Mouse (Mus musculus) olfactory bulb, adult 2 months (tissue): Measurements from ENCODE around the gene Cops2. TPM values are rescaled to one million over a fixed set of nuclear protein-coding genes. Genes with fewer than 3 reads are reported as not detected.

ENCODE experiments used
- H3K27ac ChIP-seq: fragments of 200-500 bp; 2 replicates; pipeline ENCODE4 v1.5.1; 2012; ENCODE audit warnings: low read depth, low read length; ENCODE audit not compliant: insufficient read depth
- H3K4me1 ChIP-seq: fragments of 200-500 bp; 2 replicates; pipeline ENCODE4 v1.6.1; 2012; ENCODE audit warnings: low read length; ENCODE audit not compliant: control insufficient read depth, insufficient read depth
- H3K4me3 ChIP-seq: fragments of 200-500 bp; 2 replicates; pipeline ENCODE4 v1.5.1; 2012; ENCODE audit warnings: mild to moderate bottlenecking, low read depth, low read length, moderate library complexity; ENCODE audit not compliant: insufficient read depth
- CTCF ChIP-seq: fragments of 200-500 bp; IDR thresholded peaks from 2 replicates; pipeline ENCODE4 v1.5.1; 2012; ENCODE audit warnings: low read depth, mild to moderate bottlenecking, low read length, moderate library complexity; ENCODE audit not compliant: insufficient read depth
- POLR2A ChIP-seq: fragments of 200-500 bp; IDR thresholded peaks from 2 replicates; pipeline ENCODE4 v1.6.1; 2012; ENCODE audit warnings: mild to moderate bottlenecking, low read depth, low read length, moderate library complexity; ENCODE audit not compliant: insufficient read depth
- WGBS: fragments of 180-500 bp; shearing (Covaris S2); methylation state at CpG from one replicate; pipeline ENCODE4 v1.1.7; 2018; 5-methylcytosine and 5-hydroxymethylcytosine counted together
- polyA plus RNA-seq: library from polyadenylated mRNA; stranded (reverse); fragments of >200 nt; gene quantifications from 2 replicates; pipeline ENCODE4 v1.2.4, GENCODE M21; 2012; ENCODE audit warnings: low replicate concordance; ENCODE audit not compliant: missing spikeins, insufficient read depth, insufficient read length

Gene Cops2
- polyA plus RNA-seq, 1 experiment: not detected

DNA sequence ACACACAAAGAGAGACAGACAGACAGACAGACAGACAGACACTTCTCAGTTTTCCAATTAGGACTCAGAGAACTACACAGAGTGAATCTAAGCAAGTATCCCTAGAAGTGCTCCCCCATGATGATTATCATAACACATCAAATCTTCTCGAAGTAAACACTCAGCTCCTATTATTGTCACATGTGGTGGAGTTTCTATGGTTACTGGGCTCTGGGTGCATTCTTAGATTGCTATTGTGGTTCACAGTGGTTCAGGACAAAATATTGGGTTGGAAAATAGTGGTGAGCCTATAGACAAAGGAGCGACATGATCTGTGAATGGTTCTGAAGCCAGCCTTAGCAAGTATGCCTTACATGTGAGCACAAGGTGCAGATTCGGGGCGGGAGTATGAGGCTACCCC is 57.0 kb downstream of the Cops2 start:
- Histone ChIP-seq H3K27ac (no peak overlapping the region), H3K4me1 (no peaks in the 10 kb centered on the region)
- WGBS: 49% methylated on average over 4 of the region's 4 CpGs

DNA sequence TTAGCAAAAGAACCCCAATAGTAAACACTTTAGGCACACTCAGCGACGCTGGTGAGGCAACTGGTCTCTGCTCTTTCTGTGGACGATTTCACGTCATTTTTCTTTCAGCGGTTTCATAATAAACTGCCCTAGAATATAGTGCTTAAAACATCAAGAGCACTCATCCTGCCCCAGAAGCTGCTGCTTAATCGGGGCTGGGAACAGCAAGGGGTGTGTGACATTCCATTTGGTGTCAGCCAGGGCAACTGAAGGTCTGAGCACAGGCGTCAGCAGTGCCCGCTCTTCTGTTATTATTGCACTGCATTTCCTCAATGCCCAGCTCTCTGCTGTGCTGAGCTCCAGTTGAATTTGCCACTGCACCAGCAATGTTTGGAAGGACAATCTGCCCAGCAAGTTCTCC is 57.9 kb downstream of the Cops2 start:
- Histone ChIP-seq H3K4me3 (no peak overlapping the region), H3K27ac (no peak overlapping the region), H3K4me1 (no peaks in the 10 kb centered on the region)
- WGBS: 68% methylated on average over 8 of the region's 8 CpGs
- TF ChIP-seq POLR2A (no peak), CTCF (no peak)

More for the DNA sequence above, 57.0 kb downstream of the Cops2 start:
- no peak overlapping the region for H3K4me3 ChIP-seq
- no peak for TF ChIP-seq CTCF
- no peak for TF ChIP-seq POLR2A

DNA sequence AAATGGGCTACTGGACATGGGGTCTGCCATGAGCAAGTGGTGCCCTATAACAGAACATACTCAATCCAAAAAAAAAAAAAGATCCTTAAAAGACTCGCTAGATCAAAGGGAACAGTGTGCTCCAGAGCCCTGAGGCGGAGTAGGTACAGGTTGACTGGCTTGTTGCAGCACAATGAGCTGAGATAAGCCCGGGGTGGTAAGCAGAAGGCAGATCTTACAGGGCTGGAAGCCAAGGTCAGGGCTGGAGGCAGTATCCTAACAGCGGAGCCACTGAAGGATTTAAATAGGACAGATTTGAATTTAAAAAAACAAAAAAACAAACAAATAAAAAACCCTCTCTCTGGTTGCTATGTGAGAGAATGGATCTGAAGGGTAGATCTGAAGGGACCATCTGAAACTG is 58.5 kb downstream of the Cops2 start:
- WGBS: 71% methylated on average over 4 of the region's 4 CpGs
- TF ChIP-seq CTCF (no peak), POLR2A (no peak)
- Histone ChIP-seq H3K27ac (no peak overlapping the region), H3K4me1 (no peaks in the 10 kb centered on the region), H3K4me3 (no peak overlapping the region)

DNA sequence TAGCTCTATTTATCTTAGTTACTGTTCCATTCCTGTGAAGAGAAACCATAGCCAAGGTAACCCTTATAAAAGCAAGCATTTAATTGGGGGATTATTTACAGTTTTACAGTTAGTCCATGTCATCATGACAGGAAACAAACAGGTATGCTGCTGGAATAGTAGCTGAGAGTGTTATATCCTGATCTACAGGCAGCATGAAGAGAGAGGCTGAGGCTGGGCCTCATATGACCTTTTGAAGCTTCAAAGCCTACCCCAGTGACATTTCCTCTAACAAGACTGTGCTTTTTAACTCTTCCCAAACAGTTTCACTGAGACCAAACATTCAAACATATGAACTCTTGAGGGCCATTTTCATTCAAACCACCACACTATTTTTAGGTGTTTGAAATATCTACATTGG is 61.1 kb downstream of the Cops2 start:
- Histone ChIP-seq H3K4me3 (no peak overlapping the region), H3K4me1 (no peaks in the 10 kb centered on the region), H3K27ac (no peak overlapping the region)
- TF ChIP-seq POLR2A (no peak), CTCF (no peak)

DNA sequence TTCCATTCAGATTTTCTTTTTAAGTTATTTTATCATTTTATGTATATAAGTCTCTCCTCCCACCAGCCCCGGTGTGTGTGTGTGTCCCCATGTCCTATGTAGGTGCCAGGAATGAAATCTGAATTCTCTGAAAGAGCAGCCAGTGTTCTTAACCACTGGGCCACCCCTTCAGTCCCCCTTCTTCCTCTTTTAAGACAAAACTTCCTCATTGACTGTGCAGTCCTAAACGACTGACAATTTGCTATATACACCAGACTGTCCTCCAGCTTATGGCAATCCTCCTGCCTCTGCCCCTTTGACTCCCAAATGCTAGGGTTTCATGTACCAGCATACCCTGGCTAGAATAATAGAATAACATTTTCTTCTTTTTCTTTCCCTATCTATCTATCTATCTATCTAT is 63.8 kb downstream of the Cops2 start:
- Histone ChIP-seq H3K4me3 (no peak overlapping the region), H3K4me1 (no peaks in the 10 kb centered on the region), H3K27ac (no peak overlapping the region)
- 70% methylated on average over 2 of the region's 2 CpGs for WGBS
- no peak for TF ChIP-seq POLR2A
- no peak for TF ChIP-seq CTCF

DNA sequence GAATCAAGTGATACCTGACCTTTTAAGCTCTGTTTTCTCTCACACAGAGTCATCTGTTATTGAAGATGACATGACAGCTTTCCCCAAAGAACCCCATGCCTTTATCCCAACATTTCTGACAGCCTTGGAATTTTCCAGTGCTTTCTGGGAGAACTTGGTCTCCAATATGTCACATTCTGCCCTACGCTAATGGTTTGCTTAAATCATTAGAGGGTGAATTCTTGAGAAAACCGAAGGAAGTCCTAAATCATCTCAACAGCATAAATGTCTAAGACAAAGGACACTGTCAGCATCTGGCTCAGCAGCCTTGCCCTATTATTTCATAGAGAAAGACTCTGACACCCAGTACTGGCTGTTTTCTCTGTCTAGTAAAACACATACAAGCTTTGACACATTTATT is 64.8 kb downstream of the Cops2 start:
- no peak overlapping the region for H3K4me3 ChIP-seq
- no peaks in the 10 kb centered on the region for H3K4me1 ChIP-seq
- TF ChIP-seq CTCF (no peak), POLR2A (no peak)
- no peak overlapping the region for H3K27ac ChIP-seq
- WGBS: 80% methylated on average over 2 of the region's 2 CpGs

DNA sequence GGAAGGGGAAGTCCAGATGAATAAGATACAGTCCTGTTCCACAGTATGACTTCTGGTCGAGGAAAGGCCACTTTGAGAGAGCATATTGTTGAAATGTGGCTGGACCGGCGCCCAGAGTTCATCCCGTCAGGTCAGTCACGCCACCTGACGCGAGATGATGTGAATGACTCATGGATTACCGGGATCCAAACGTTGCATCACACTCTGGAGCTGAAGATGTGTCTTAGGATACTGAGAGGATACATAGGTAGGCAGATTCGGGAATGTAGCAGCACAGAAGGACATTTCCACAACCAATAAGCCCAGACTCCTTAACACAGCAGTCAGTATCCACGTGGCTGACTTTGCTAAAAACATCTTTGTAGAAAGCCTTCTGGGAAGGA is 66.1 kb downstream of the Cops2 start:
- Histone ChIP-seq H3K4me3 (no peak overlapping the region), H3K4me1 (no peaks in the 10 kb centered on the region), H3K27ac (no peak overlapping the region)
- TF ChIP-seq POLR2A (no peak), CTCF (no peak)
- WGBS: 80% methylated on average over 11 of the region's 11 CpGs

DNA sequence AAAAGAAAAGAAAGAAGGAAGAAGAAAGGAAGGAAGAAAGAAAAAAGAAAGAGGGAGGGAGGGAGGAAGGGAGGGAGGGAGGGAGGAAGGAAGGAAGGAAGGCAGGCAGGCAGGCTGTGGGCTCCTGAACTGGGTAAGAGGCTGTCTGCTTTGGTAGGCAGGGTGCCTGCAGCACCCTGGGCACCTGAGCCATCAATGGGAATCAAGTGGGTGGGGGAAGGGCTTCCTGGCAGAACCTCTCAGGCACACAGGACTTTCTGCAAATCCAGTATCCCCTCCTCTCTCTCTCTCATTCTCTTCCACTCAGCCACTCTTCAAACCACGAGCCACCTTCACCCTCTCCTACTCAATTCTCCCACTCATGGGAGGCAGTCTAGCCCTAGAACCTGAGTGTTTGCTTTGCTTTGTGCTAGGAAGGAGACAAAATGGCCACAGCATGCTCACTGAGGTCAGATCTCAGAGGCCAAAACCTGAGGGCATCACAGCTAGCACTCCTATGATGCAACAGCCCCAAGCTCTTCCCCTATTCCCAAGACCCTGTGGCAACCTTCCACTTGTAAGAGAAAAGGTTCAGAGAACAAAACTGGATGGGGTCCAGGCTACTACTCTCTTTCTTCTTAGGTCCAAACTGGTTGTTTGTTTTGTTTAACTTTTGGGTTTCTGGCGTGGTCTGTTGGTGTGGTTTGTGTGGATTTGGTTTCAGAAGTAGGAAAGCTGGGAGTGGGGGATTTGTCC is 66.6 kb downstream of the Cops2 start:
- Histone ChIP-seq H3K4me1 (no peaks in the 10 kb centered on the region), H3K27ac (no peak overlapping the region), H3K4me3 (no peak overlapping the region)
- TF ChIP-seq CTCF: no peak
- no peak for TF ChIP-seq POLR2A
- 67% methylated on average over 2 of the region's 2 CpGs for WGBS

DNA sequence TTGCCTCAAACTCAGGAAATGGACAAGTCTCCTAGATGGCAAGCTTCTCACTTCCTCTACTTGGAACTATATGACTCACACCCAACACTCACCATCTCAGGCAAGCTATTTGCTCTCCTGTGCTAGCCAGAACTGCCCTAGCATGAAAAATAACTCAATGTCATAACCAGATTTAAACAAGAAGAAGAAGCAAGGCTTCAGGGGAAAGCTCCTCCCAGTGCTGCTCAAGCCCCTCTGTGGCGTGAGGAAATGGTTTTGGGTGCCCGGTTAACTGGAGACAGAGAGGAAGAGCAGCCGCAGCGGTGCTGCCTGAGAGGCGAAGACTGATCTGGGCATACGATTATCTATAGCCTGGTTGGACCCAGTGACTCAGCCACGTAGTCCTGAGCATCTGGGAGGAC is 67.5 kb downstream of the Cops2 start:
- H3K4me1 ChIP-seq: no peaks in the 10 kb centered on the region
- no peak overlapping the region for H3K4me3 ChIP-seq
- no peak overlapping the region for H3K27ac ChIP-seq
- TF ChIP-seq POLR2A: no peak
- no peak for TF ChIP-seq CTCF
- WGBS: 85% methylated on average over 7 of the region's 7 CpGs

DNA sequence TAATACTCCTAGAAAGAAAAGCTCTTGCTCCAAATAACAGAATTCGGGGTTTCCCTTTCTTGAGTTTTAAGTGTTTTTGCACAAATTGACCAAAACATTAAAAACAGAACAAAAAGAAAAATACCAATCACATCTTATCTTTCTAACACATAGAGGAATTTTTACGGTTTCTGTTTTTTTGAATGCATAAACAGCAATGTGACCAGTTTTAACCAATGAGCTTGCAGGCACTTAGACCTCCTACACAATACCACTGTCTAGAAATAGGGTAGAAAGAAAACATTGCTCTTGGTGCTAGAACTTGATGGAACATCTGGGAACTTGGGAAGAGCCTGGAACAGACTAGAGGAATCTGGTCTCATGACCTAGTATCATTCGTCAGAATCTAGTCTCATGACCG is 68.7 kb downstream of the Cops2 start:
- H3K4me1 ChIP-seq: no peaks in the 10 kb centered on the region
- no peak overlapping the region for H3K4me3 ChIP-seq
- WGBS: 94% methylated on average over 4 of the region's 4 CpGs
- H3K27ac ChIP-seq: no peak overlapping the region
- TF ChIP-seq CTCF (no peak), POLR2A (no peak)
